24 mouse cellular contexts compared by ENCODE assay signal in genomic region chr2:154589051-154589450, GRCm38 (mm10). TPM values are rescaled to one million over a fixed set of nuclear protein-coding genes. Genes with fewer than 3 reads are reported as not detected.
DNase-seq lines count a peak whose midpoint lies in the region; ATAC-seq and TF ChIP-seq lines count a peak whose summit lies in the region.
"Had no signal": no experiment of that assay in that cellular context is flagged by ENCODE, and none has a peak within 500 bp of the region (broad histone marks: within the 10 kb centered on the region; RNA-seq: fewer than 3 reads in every experiment).

No protein-coding gene starts in this region.

- H3K27ac ChIP-seq in forebrain, postnatal 0 days (ENCODE audit: low read depth, low read length): no peak overlapping the region
- H3K27ac ChIP-seq in forebrain, embryonic 12.5 days: no peak overlapping the region
- H3K27ac ChIP-seq in lung, embryonic 15.5 days: 0 out of 2 replicates have a peak overlapping the region, but pooled peaks have one; percentile 0
- H3K27ac ChIP-seq in embryonic facial prominence, embryonic 15.5 days (replicated peaks): peak overlapping the region; percentile 45; the same call in 1 of the 2 replicates
- H3K27ac ChIP-seq: embryonic facial prominence, embryonic 12.5 days had no signal

- H3K36me3 ChIP-seq in forebrain, postnatal 0 days (ENCODE audit: insufficient read depth): no peaks in the 10 kb centered on the region
- no peaks in the 10 kb centered on the region; the same call in 1 of the 2 replicates for H3K36me3 ChIP-seq in forebrain, embryonic 12.5 days (replicated peaks)
- H3K36me3 ChIP-seq in lung, embryonic 15.5 days: peaks cover 12% of the 10 kb centered on the region; the same call in 1 of the 2 replicates
- H3K36me3 ChIP-seq in embryonic facial prominence, embryonic 15.5 days: peaks cover 32% of the 10 kb centered on the region

- ATAC-seq in forebrain, postnatal 0 days: peak; percentile 30; the same call in 1 of the 2 replicates
- no peak for ATAC-seq in forebrain, embryonic 12.5 days (ENCODE audit: low FRiP score)
- no peak for ATAC-seq in lung, embryonic 15.5 days (ENCODE audit: borderline replicate concordance, extremely low read depth, low FRiP score, low TSS enrichment)
- ATAC-seq in embryonic facial prominence, embryonic 15.5 days (ENCODE audit: insufficient number of reproducible peaks, low FRiP score, low TSS enrichment, low read depth): no peak
- ATAC-seq: forebrain, embryonic 14.5 days; forebrain, embryonic 16.5 days had no signal

- H3K9me3 ChIP-seq in forebrain, postnatal 0 days (ENCODE audit: low read length): no peaks in the 10 kb centered on the region
- H3K9me3 ChIP-seq in forebrain, embryonic 12.5 days: 0 out of 2 replicates have a peak, but pooled peaks cover 4% of the 10 kb centered on the region
- H3K9me3 ChIP-seq in lung, embryonic 15.5 days: no peaks in the 10 kb centered on the region
- H3K9me3 ChIP-seq in embryonic facial prominence, embryonic 15.5 days (replicated peaks): no peaks in the 10 kb centered on the region
- H3K9me3 ChIP-seq: embryonic facial prominence, embryonic 12.5 days had no signal

- no peak overlapping the region for H3K4me2 ChIP-seq in forebrain, postnatal 0 days (ENCODE audit: low read depth)
- H3K4me2 ChIP-seq in forebrain, embryonic 12.5 days: no peak overlapping the region
- H3K4me2 ChIP-seq in lung, embryonic 15.5 days: no peak overlapping the region
- no peak overlapping the region for H3K4me2 ChIP-seq in embryonic facial prominence, embryonic 15.5 days (replicated peaks)
- H3K4me2 ChIP-seq: embryonic facial prominence, embryonic 12.5 days had no signal

- WGBS in forebrain, postnatal 0 days: 59% methylated on average over 4 of the region's 4 CpGs
- WGBS in forebrain, embryonic 12.5 days: 79% methylated on average over 4 of the region's 4 CpGs
- 79% methylated on average over 4 of the region's 4 CpGs for WGBS in lung, embryonic 15.5 days
- WGBS in embryonic facial prominence, embryonic 15.5 days: 74% methylated on average over 4 of the region's 4 CpGs

- H3K27me3 ChIP-seq in forebrain, postnatal 0 days (ENCODE audit: insufficient read depth, low read length): no peaks in the 10 kb centered on the region
- H3K27me3 ChIP-seq in forebrain, embryonic 12.5 days: no peaks in the 10 kb centered on the region
- no peaks in the 10 kb centered on the region for H3K27me3 ChIP-seq in lung, embryonic 15.5 days
- no peaks in the 10 kb centered on the region for H3K27me3 ChIP-seq in embryonic facial prominence, embryonic 15.5 days
- H3K27me3 ChIP-seq: embryonic facial prominence, embryonic 12.5 days had no signal

- no peak overlapping the region for H3K4me3 ChIP-seq in forebrain, postnatal 0 days (ENCODE audit: low read depth, low read length)
- no peak overlapping the region for H3K4me3 ChIP-seq in forebrain, embryonic 12.5 days (replicated peaks)
- no peak overlapping the region for H3K4me3 ChIP-seq in lung, embryonic 15.5 days
- no peak overlapping the region for H3K4me3 ChIP-seq in embryonic facial prominence, embryonic 15.5 days (replicated peaks)
- H3K4me3 ChIP-seq: embryonic facial prominence, embryonic 12.5 days had no signal

- DNase-seq in forebrain, postnatal 0 days: peak; percentile 48
- no peak for DNase-seq in lung, postnatal 10 days
- DNase-seq in brain, adult 2 months (ENCODE audit: low read depth, low spot score): peak; percentile 70
- no peak for DNase-seq in c-Kit-positive CD71-positive TER-119-positive erythroid progenitor cells, embryonic 14.5 days (ENCODE audit: low spot score)
- no peak for DNase-seq in liver
- DNase-seq: adrenal gland, adult 2 months; adrenal gland, postnatal 10 days; adrenal gland, postnatal 25 days; cerebellum, adult 11 months; cerebellum, adult 18-20 months; cerebellum, adult 8-10 months; cerebellum, adult 9-11 months; cerebellum, postnatal 14 days; cerebellum, postnatal 36 days; embryo, embryonic 11 days had no signal

- TF ChIP-seq CTCF in forebrain, postnatal 0 days (IDR thresholded peaks at IDR 0.05; ENCODE audit: low read depth): no peak

- no peak overlapping the region for H3K9ac ChIP-seq in forebrain, postnatal 0 days
- H3K9ac ChIP-seq in forebrain, embryonic 12.5 days: no peak overlapping the region
- H3K9ac ChIP-seq in lung, embryonic 15.5 days: no peak overlapping the region
- H3K9ac ChIP-seq in embryonic facial prominence, embryonic 15.5 days: no peak overlapping the region
- H3K9ac ChIP-seq: embryonic facial prominence, embryonic 12.5 days had no signal

- H3K4me1 ChIP-seq in forebrain, postnatal 0 days (ENCODE audit: insufficient read depth): peaks cover 10% of the 10 kb centered on the region
- H3K4me1 ChIP-seq in forebrain, embryonic 12.5 days: peaks cover 13% of the 10 kb centered on the region
- H3K4me1 ChIP-seq in lung, embryonic 15.5 days: 0 out of 2 replicates have a peak, but pooled peaks cover 8% of the 10 kb centered on the region
- H3K4me1 ChIP-seq in embryonic facial prominence, embryonic 15.5 days: peaks cover 17% of the 10 kb centered on the region

RNA-seq across cellular contexts. Expression of gene Pxmp4, which starts 14.5 kb away (rescaled TPM):
- 13.2 and 15.0 TPM in 2 replicates for total RNA-seq in forebrain, postnatal 0 days (2014; rRNA removed)
- polyA plus RNA-seq in forebrain, postnatal 0 days (2015; fragmentation: Nextera tagmentation; extraction: Ambion mirVana): 16.6 and 17.9 TPM in 2 replicates
- 10.4 and 11.2 TPM in 2 replicates for polyA plus RNA-seq in forebrain, embryonic 12.5 days (2016; fragmentation: Nextera tagmentation; extraction: Ambion mirVana)
- polyA plus RNA-seq in lung, embryonic 15.5 days (2015; fragmentation: Nextera tagmentation; extraction: Ambion mirVana): 26.4 and 29.1 TPM in 2 replicates
- 30.5 and 33.1 TPM in 2 replicates for polyA plus RNA-seq in embryonic facial prominence, embryonic 15.5 days (2015; fragmentation: Nextera tagmentation; extraction: Ambion mirVana)

RNA-seq across cellular contexts. Expression of gene E2f1, which starts 19.4 kb away (rescaled TPM):
- total RNA-seq in forebrain, postnatal 0 days (2014; rRNA removed): 2.8 and 3.0 TPM in 2 replicates
- polyA plus RNA-seq in forebrain, postnatal 0 days (2015; fragmentation: Nextera tagmentation; extraction: Ambion mirVana): 4.7 and 4.9 TPM in 2 replicates
- 29.8 and 33.3 TPM in 2 replicates for polyA plus RNA-seq in forebrain, embryonic 12.5 days (2016; fragmentation: Nextera tagmentation; extraction: Ambion mirVana)
- 28.1 and 31.2 TPM in 2 replicates for polyA plus RNA-seq in lung, embryonic 15.5 days (2015; fragmentation: Nextera tagmentation; extraction: Ambion mirVana)
- 24.6 and 25.5 TPM in 2 replicates for polyA plus RNA-seq in embryonic facial prominence, embryonic 15.5 days (2015; fragmentation: Nextera tagmentation; extraction: Ambion mirVana)

RNA-seq across cellular contexts. Expression of gene Zfp341, which starts 24.0 kb away (rescaled TPM):
- total RNA-seq in forebrain, postnatal 0 days (2014; rRNA removed): 8.8 and 10.2 TPM in 2 replicates
- polyA plus RNA-seq in forebrain, postnatal 0 days (2015; fragmentation: Nextera tagmentation; extraction: Ambion mirVana): 1.3 and 1.4 TPM in 2 replicates
- 1.2 and 1.4 TPM in 2 replicates for polyA plus RNA-seq in forebrain, embryonic 12.5 days (2016; fragmentation: Nextera tagmentation; extraction: Ambion mirVana)
- 1.0 TPM in 2 replicates for polyA plus RNA-seq in lung, embryonic 15.5 days (2015; fragmentation: Nextera tagmentation; extraction: Ambion mirVana)
- 1.6 and 2.0 TPM in 2 replicates for polyA plus RNA-seq in embryonic facial prominence, embryonic 15.5 days (2015; fragmentation: Nextera tagmentation; extraction: Ambion mirVana)

RNA-seq across cellular contexts. Expression of gene 4930519P11Rik, which starts 24.2 kb away (rescaled TPM):
- 1.1 TPM in 1 of 2 replicates, not detected in the other for total RNA-seq in forebrain, postnatal 0 days (2014; rRNA removed)
- 0.64 TPM in 1 of 2 replicates, not detected in the other for polyA plus RNA-seq in forebrain, postnatal 0 days (2015; fragmentation: Nextera tagmentation; extraction: Ambion mirVana)
- polyA plus RNA-seq in forebrain, embryonic 12.5 days (2016; fragmentation: Nextera tagmentation; extraction: Ambion mirVana): not detected in 2 replicates
- not detected in 2 replicates for polyA plus RNA-seq in lung, embryonic 15.5 days (2015; fragmentation: Nextera tagmentation; extraction: Ambion mirVana)
- polyA plus RNA-seq in embryonic facial prominence, embryonic 15.5 days (2015; fragmentation: Nextera tagmentation; extraction: Ambion mirVana): 0.49 TPM in 1 of 2 replicates, not detected in the other
- total RNA-seq: adrenal gland, postnatal 10 days; common myeloid progenitor, adult 5-6 weeks; MEL had no signal
- polyA plus RNA-seq: forebrain, embryonic 11.5 days; forebrain, embryonic 16.5 days had no signal

RNA-seq across cellular contexts. Expression of gene Necab3, which starts 30.4 kb away (rescaled TPM):
- 14.5 and 16.3 TPM in 2 replicates for total RNA-seq in forebrain, postnatal 0 days (2014; rRNA removed)
- 14.7 and 17.2 TPM in 2 replicates for polyA plus RNA-seq in forebrain, postnatal 0 days (2015; fragmentation: Nextera tagmentation; extraction: Ambion mirVana)
- 8.7 and 11.0 TPM in 2 replicates for polyA plus RNA-seq in forebrain, embryonic 12.5 days (2016; fragmentation: Nextera tagmentation; extraction: Ambion mirVana)
- polyA plus RNA-seq in lung, embryonic 15.5 days (2015; fragmentation: Nextera tagmentation; extraction: Ambion mirVana): 2.1 and 2.9 TPM in 2 replicates
- 3.4 and 4.3 TPM in 2 replicates for polyA plus RNA-seq in embryonic facial prominence, embryonic 15.5 days (2015; fragmentation: Nextera tagmentation; extraction: Ambion mirVana)

Comparison
In these comparisons a context has a peak if more than half of its experiments do, and no peak if none do; other contexts are left out.
1. DNase-seq: peak in forebrain, postnatal 0 days (single experiment) and brain, adult 2 months (single experiment); none in lung, postnatal 10 days (single experiment), c-Kit-positive CD71-positive TER-119-positive erythroid progenitor cells, embryonic 14.5 days (single experiment) and liver (single experiment).
2. H3K27ac ChIP-seq: peak in lung, embryonic 15.5 days (single experiment) and embryonic facial prominence, embryonic 15.5 days (single experiment); none in forebrain, postnatal 0 days (single experiment) and forebrain, embryonic 12.5 days (single experiment).